Mouse (Mus musculus): ENCODE results near the gene Gm3043.
"Not testable (repeated sequence)": the region's sequence is repeated elsewhere in the genome, so short reads cannot be mapped to it uniquely, and the experiment has no call there.

The Gm3043 gene

GRCm38 (mm10) chr14:3688483-3688882 is at the start of gene Gm3043:
Gene Gm3043, plus strand, starts transcription at chr14:3688783.
- DNase-seq (ENCODE audit: low spot score in 2 of 2), result not testable (repeated sequence)

DNA sequence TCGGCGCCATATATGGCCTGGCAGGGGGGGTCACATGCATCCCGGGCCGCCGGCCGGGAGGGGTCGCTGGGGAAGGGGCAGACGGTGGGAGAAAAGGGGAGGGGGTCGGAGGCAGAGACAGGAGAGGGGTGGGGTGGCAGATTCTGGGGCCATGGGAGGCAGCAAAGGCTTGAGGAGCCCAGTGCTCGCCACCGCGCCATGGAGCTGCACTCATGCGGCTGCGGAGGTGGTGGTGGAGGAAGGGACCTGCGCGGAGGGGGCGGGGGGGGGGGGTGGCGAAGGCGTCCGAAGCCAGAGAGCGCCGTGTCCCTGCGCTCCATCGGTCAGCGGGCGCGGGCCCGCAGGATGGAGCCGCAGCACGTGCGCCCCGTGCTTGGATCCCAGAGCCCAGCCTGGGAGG is 36.9 kb upstream of the Gm3043 start, which contains the start of gene Gm3020:
Gm3020 (plus strand) TSS at position 301 of the 400 bp plus-strand sequence.
- not testable (repeated sequence) for DNase-seq (ENCODE audit: low spot score in 2 of 2)

All from cerebellum, postnatal 4 days (tissue).